Mouse (Mus musculus): ENCODE data around the gene Cyp4v3. TPM values are rescaled to one million over a fixed set of nuclear protein-coding genes. Genes with fewer than 3 reads are reported as not detected.
A peak's percentile ranks its signal among the peaks of the same experiment; 100 is the strongest.

Cyp4v3 gene
- polyA plus RNA-seq (2015; fragmentation: Nextera tagmentation; extraction: Ambion mirVana) = 6.4 and 6.5 TPM in 2 replicates

DNA sequence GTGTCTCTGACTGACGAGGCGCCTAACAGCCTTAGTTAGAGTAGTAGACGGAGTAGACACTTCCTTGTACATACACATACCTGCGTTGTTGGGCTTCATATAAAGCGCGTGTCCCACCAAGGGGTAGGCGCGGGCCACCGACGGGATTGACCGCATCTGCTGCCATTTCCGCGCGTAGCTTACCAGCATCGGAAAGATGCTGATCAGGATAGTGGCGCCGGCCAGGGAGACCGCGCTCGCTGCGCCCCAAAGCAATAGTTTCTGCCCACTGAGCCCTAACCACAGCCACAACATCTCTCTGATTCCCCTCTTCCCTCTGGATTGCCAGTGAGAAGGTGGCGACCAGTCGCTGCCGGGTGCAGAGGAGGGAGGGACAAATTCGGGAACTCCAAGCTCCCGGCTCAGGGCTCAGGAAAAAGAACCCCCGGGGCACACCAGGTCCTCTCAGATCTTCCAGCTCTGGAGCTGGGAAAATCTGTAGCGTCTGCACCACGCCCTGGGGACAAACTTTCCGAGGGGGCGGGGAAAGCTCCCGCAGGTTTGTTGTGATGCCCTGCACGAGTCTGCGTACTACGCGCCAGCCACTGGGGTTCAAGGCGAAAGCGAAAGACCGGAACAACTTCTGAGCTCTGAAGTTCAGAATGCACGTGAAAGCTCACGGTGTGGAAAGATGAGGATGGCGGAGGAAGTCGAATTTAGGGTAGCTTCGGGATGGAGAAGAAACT, at the start of gene Cyp4v3:
Cyp4v3 (minus strand) TSS at position 532 of the 725 bp plus-strand sequence.
- no peaks in the 10 kb centered on the region for H3K9me3 ChIP-seq (replicated peaks; ENCODE audit: control insufficient read depth, low read length)
- peak within 1 kb of the TSS; percentile 64 for H3K27ac ChIP-seq (ENCODE audit: low read length)
- H3K27me3 ChIP-seq (ENCODE audit: control insufficient read depth, insufficient read depth, low read depth, low read length) = no peaks in the 10 kb centered on the region
- peak; percentile 83 for ATAC-seq (ENCODE audit: low read depth)
- peak within 1 kb of the TSS; percentile 65 for H3K4me2 ChIP-seq (ENCODE audit: low read depth, low read length)
- H3K4me1 ChIP-seq (ENCODE audit: control insufficient read depth, low read depth, low read length) = no peaks in the 10 kb centered on the region; the same call in none of the 2 replicates
- peak within 1 kb of the TSS; percentile 61 for H3K9ac ChIP-seq (ENCODE audit: low read depth, low read length)
- peak within 1 kb of the TSS; percentile 64 for H3K4me3 ChIP-seq (ENCODE audit: low read depth, low read length)
- WGBS (ENCODE audit: insufficient replicate concordance) = 2% methylated on average over 44 of the region's 44 CpGs
- H3K36me3 ChIP-seq (ENCODE audit: control insufficient read depth, insufficient read depth) = no peaks in the 10 kb centered on the region

DNA sequence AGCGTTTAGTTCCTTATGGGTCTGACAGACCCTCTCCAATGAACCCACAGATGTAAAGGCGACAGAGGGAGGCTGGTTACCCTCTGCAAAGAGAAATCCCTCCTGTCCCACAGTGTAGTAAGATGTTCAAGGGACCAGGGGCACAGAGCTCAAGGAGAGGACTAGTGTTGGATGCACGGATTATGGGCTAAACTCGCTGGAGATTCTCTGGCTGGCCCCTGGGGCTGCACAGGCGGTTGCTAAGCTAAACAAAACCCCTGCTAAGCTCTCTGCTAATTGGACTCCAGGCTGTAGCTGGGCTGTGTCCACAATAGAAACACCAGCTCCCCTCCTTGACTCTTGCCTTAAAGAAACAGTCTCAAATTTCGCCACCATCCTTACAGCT, 48.9 kb upstream of the Cyp4v3 start, which contains the start of gene Fam149a:
Fam149a (minus strand) TSS at position 329 of the 385 bp plus-strand sequence.
- Histone ChIP-seq H3K4me2 (ENCODE audit: low read depth, low read length) (peak within 1 kb of the TSS; percentile 45), H3K4me3 (ENCODE audit: low read depth, low read length) (no peak within 1 kb of the TSS), H3K27me3 (ENCODE audit: control insufficient read depth, insufficient read depth, low read depth, low read length) (peaks cover 2% of the 10 kb centered on the region; the same call in 1 of the 2 replicates), H3K36me3 (ENCODE audit: control insufficient read depth, insufficient read depth) (no peaks in the 10 kb centered on the region), H3K9me3 (replicated peaks; ENCODE audit: control insufficient read depth, low read length) (no peaks in the 10 kb centered on the region), H3K27ac (ENCODE audit: low read length) (no peak within 1 kb of the TSS), H3K4me1 (ENCODE audit: control insufficient read depth, low read depth, low read length) (no peaks in the 10 kb centered on the region), H3K9ac (ENCODE audit: low read depth, low read length) (no peak within 1 kb of the TSS)
- 7% methylated on average over 6 of the region's 6 CpGs for WGBS (ENCODE audit: insufficient replicate concordance)
- no peak for ATAC-seq (ENCODE audit: low read depth)

DNA sequence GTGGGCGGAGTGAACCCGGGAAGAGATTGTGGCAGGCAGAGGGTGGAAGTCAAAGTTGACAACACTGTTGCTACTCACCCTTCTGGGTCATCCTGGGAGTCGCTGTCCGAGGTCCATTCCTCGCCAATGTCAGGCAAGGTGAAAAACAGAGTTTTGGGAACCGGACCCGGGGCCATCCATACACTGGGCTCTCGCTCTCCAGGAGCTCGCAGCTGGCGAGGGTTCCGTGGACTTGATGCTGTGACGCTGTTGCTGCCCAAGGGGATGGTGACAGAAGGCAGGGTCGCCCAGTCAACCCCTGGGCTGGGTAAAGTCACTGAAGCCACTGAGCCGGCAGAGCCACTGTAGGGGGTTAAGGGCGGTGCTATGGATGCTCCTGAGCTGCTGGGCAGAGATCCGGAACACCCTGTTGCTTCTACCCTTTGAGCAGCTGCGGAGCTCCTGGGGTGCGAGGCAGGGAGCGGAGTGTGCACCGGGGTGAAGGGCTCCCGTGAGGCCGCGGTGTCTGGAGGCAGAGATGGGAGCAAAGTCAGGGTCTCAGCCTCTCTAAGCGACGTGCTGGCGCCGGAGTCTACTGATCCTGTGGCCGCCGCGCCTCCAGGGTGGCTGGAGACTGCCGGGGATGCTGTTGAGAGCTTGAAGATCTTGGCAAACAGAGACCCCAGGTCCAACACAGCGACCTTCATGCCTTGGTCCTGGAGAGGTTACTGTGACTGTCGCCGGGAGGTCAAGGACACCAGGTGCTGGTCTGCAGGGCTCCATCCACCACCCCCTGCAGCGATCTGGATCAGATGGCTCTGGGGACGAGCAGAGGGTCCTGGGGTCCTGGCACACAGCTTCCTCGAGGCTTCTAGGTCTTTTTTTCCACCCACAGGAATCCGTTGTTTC, 48.3 kb upstream of the Cyp4v3 start:
- no peak overlapping the region for H3K4me3 ChIP-seq (ENCODE audit: low read depth, low read length)
- H3K9ac ChIP-seq (ENCODE audit: low read depth, low read length) = no peak overlapping the region

DNA sequence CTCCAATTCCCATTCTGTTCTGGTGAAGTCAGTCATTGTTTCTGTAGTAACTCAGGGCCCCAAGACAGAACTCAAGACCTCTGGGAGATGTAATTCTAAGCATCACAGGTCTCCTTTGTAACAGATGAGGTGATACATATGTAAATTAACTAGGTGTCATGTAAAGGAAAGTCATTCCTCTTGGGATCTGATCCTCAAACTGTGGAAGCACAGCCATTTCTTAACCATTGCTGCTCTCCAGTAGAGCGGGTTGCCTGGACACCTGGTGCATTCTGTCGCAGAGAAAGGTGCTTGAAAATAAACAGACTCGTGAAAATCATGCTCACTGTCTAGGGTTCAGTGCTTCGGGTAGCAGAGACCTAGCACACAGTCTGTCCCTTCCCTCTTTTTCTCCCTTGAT, 47.6 kb upstream of the Cyp4v3 start:
- H3K4me2 ChIP-seq (ENCODE audit: low read depth, low read length) = no peak overlapping the region
- no peak overlapping the region for H3K27ac ChIP-seq (ENCODE audit: low read length)
- no peaks in the 10 kb centered on the region for H3K4me1 ChIP-seq (ENCODE audit: control insufficient read depth, low read depth, low read length)
- peaks cover 2% of the 10 kb centered on the region; the same call in 1 of the 2 replicates for H3K27me3 ChIP-seq (ENCODE audit: control insufficient read depth, insufficient read depth, low read depth, low read length)
- no peak overlapping the region for H3K9ac ChIP-seq (ENCODE audit: low read depth, low read length)
- no peak overlapping the region for H3K4me3 ChIP-seq (ENCODE audit: low read depth, low read length)
- no peaks in the 10 kb centered on the region for H3K36me3 ChIP-seq (ENCODE audit: control insufficient read depth, insufficient read depth)
- H3K9me3 ChIP-seq (replicated peaks; ENCODE audit: control insufficient read depth, low read length) = no peaks in the 10 kb centered on the region
- no peak for ATAC-seq (ENCODE audit: low read depth)
- 16% methylated on average over 4 of the region's 4 CpGs for WGBS (ENCODE audit: insufficient replicate concordance)

More for the DNA sequence above, 48.3 kb upstream of the Cyp4v3 start:
- Histone ChIP-seq H3K27ac (ENCODE audit: low read length) (no peak overlapping the region), H3K4me1 (ENCODE audit: control insufficient read depth, low read depth, low read length) (no peaks in the 10 kb centered on the region), H3K27me3 (ENCODE audit: control insufficient read depth, insufficient read depth, low read depth, low read length) (peaks cover 2% of the 10 kb centered on the region; the same call in 1 of the 2 replicates), H3K9me3 (replicated peaks; ENCODE audit: control insufficient read depth, low read length) (no peaks in the 10 kb centered on the region), H3K36me3 (ENCODE audit: control insufficient read depth, insufficient read depth) (no peaks in the 10 kb centered on the region), H3K4me2 (ENCODE audit: low read depth, low read length) (peak overlapping the region; percentile 45)
- 2% methylated on average over 38 of the region's 38 CpGs for whole genome bisulfite sequencing (ENCODE audit: insufficient replicate concordance)
- ATAC-seq (ENCODE audit: low read depth) = no peak

DNA sequence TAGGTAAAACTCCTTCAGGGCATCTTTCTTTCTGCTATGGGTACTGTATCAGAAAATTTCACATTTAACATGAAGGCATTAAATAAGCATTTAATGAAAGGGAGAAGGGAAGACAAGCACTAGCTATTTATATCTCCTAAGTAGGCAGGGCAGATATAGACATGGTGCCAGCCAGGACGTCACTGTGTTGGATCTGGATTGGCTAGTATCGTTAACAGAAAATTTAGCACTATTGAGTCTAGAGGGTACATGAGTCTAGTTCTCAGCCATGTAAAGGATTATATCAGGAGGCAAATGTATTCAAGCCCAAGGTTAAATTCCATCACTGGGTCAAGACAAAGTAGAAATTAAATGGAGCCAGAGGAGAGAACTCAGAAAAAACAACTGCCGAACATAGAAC, 41.1 kb upstream of the Cyp4v3 start:
- Histone ChIP-seq H3K9me3 (replicated peaks; ENCODE audit: control insufficient read depth, low read length) (no peaks in the 10 kb centered on the region), H3K36me3 (ENCODE audit: control insufficient read depth, insufficient read depth) (no peaks in the 10 kb centered on the region), H3K4me1 (ENCODE audit: control insufficient read depth, low read depth, low read length) (no peaks in the 10 kb centered on the region), H3K4me2 (ENCODE audit: low read depth, low read length) (no peak overlapping the region), H3K4me3 (ENCODE audit: low read depth, low read length) (no peak overlapping the region), H3K9ac (ENCODE audit: low read depth, low read length) (no peak overlapping the region), H3K27ac (ENCODE audit: low read length) (no peak overlapping the region), H3K27me3 (ENCODE audit: control insufficient read depth, insufficient read depth, low read depth, low read length) (no peaks in the 10 kb centered on the region)
- WGBS (ENCODE audit: insufficient replicate concordance) = 66% methylated on average over 3 of the region's 3 CpGs
- ATAC-seq (ENCODE audit: low read depth) = no peak

DNA sequence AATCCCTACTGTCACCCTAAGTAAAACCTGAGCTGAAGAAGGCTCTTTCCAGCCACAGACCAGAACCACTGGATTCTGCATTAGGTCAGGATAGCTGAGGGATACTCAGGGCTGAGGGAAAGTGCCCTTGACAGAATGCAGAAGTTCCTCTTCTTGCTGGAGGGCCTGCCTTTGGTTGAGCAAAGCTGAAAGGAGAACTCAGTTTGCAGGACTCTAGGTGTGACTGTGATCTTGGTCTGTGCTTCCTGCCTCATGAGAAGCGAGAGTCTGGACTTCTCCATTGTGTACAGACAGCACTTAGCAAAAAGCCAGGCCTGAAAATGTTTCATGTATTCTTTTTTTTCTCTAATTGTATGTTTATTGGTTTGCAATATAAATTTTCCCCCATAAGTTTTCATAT, 34.1 kb upstream of the Cyp4v3 start:
- Histone ChIP-seq H3K36me3 (ENCODE audit: control insufficient read depth, insufficient read depth) (no peaks in the 10 kb centered on the region), H3K4me2 (ENCODE audit: low read depth, low read length) (no peak overlapping the region), H3K4me3 (ENCODE audit: low read depth, low read length) (no peak overlapping the region), H3K9ac (ENCODE audit: low read depth, low read length) (no peak overlapping the region), H3K27me3 (ENCODE audit: control insufficient read depth, insufficient read depth, low read depth, low read length) (no peaks in the 10 kb centered on the region), H3K9me3 (replicated peaks; ENCODE audit: control insufficient read depth, low read length) (no peaks in the 10 kb centered on the region), H3K27ac (ENCODE audit: low read length) (no peak overlapping the region), H3K4me1 (ENCODE audit: control insufficient read depth, low read depth, low read length) (no peaks in the 10 kb centered on the region)
- ATAC-seq (ENCODE audit: low read depth) = no peak
- 23% methylated on average over 1 of the region's 1 CpGs for WGBS (ENCODE audit: insufficient replicate concordance)

DNA sequence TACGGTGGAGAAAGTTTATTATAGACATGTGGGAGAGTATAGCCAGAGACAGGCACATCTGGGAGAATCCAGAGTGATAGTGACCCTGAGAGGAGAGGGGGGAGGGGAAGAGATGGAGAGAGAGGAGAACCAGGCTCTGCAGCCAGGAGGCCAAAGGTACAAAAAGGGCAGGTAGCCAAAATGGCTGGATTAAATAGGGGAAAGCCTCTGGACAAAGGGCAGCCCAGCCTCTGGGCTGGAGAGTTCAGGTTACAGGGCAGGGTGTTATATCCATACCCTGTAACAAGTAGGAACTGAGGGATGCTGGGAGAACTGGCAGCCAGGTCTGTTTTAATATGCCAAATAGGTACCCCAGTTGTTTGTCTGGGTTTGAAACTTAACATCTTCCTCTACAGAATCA, 30.2 kb upstream of the Cyp4v3 start:
- ATAC-seq (ENCODE audit: low read depth) = peak; percentile 81
- Histone ChIP-seq H3K27ac (ENCODE audit: low read length) (no peak overlapping the region), H3K4me2 (ENCODE audit: low read depth, low read length) (no peak overlapping the region), H3K36me3 (ENCODE audit: control insufficient read depth, insufficient read depth) (no peaks in the 10 kb centered on the region), H3K27me3 (ENCODE audit: control insufficient read depth, insufficient read depth, low read depth, low read length) (no peaks in the 10 kb centered on the region), H3K4me1 (ENCODE audit: control insufficient read depth, low read depth, low read length) (no peaks in the 10 kb centered on the region), H3K4me3 (ENCODE audit: low read depth, low read length) (no peak overlapping the region), H3K9me3 (replicated peaks; ENCODE audit: control insufficient read depth, low read length) (no peaks in the 10 kb centered on the region), H3K9ac (ENCODE audit: low read depth, low read length) (no peak overlapping the region)
- 69% methylated on average over 1 of the region's 1 CpGs for WGBS (ENCODE audit: insufficient replicate concordance)

DNA sequence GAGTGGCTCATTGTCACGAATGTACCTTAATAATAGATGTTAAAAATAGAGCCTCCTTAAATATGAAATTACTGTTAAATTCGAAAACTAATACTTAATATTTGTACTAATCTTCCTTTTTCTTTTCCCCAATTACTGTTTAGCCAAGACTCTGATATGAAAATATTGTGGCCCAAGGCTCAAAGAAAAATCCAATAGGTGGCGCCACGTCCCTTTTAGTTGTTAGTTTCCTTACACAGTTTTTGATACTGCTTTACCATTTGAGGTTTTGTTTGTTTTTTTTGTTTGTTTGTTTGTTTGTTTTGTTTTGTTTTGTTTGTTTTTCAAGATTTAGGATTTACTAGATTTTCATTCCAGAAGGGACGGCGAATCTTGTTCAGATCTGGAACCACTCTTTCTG, 29.3 kb upstream of the Cyp4v3 start:
- 46% methylated on average over 6 of the region's 6 CpGs for WGBS (ENCODE audit: insufficient replicate concordance)
- Histone ChIP-seq H3K9me3 (replicated peaks; ENCODE audit: control insufficient read depth, low read length) (no peaks in the 10 kb centered on the region), H3K4me2 (ENCODE audit: low read depth, low read length) (no peak overlapping the region), H3K36me3 (ENCODE audit: control insufficient read depth, insufficient read depth) (no peaks in the 10 kb centered on the region), H3K4me3 (ENCODE audit: low read depth, low read length) (no peak overlapping the region), H3K27me3 (ENCODE audit: control insufficient read depth, insufficient read depth, low read depth, low read length) (no peaks in the 10 kb centered on the region), H3K27ac (ENCODE audit: low read length) (no peak overlapping the region), H3K4me1 (ENCODE audit: control insufficient read depth, low read depth, low read length) (no peaks in the 10 kb centered on the region), H3K9ac (ENCODE audit: low read depth, low read length) (no peak overlapping the region)
- no peak for ATAC-seq (ENCODE audit: low read depth)

All from liver, embryonic 16.5 days (tissue).